Mouse (Mus musculus) urinary bladder, postnatal 10 days (tissue): ENCODE results near the gene Gm20824.
"Not testable (repeated sequence)": the region's sequence is repeated elsewhere in the genome, so short reads cannot be mapped to it uniquely, and the experiment has no call there.

Experiments used
- DNase-seq: peaks from one replicate; pipeline ENCODE4 v3.0.0; 2022; ENCODE audit warnings: low spot score

Gene Gm20824

DNA sequence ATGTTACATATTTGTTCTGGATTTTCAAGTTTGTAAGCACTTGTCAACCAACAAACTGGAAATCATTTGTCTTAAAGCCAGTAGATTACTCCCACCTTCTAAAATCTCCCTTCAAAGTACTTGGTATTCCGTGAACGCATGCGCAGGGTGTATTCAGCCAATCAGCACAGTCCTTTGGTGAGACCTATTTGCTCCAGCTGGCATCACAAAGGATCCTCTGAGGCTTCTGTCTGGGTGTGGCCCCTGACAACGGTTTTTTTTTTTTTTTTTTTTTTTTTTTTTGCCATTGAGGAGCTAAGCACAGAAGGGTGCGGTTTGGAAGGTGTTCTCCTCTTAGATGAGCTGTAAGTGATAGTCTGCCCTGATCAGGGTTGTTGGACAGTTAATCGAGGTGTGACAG, at the start of gene Gm20824:
Gm20824 (plus strand) TSS at position 301 of the 400 bp plus-strand sequence.
- DNase-seq: not testable (repeated sequence)
